Mouse (Mus musculus): ENCODE results near the gene Gga1. TPM values are rescaled to one million over a fixed set of nuclear protein-coding genes. Genes with fewer than 3 reads are reported as not detected.

Gga1 gene
- polyA plus RNA-seq, 1 experiment from 2014 or later, result 63.1 TPM

DNA sequence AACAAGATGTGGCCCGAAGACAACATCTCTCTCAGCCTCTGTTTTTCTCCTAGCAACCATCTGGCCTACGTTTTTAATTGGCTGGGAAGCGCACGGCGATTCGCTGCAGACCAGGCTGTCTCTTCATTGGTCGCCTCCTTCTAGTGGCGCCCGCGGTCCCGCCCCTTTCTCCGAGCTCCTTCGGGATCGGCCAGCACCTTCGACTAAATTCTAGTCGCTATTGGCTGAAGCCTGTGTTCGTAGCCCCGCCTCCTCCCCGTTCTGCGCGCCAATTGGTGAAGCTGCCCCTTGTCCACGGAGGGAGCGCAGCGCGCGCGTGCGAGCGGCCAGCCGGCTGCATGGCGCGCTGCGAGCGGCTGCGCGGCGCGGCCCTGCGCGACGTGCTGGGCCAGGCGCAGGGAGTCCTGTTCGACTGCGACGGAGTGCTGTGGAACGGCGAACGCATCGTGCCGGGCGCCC is 36.7 kb downstream of the Gga1 start, which contains the start of gene Pdxp:
Gene Pdxp (plus strand): TSS at position 288 of the 459 bp plus-strand sequence.
- H3K4me3 ChIP-seq (ENCODE audit: low read length), result peak within 1 kb of the TSS; percentile 70
- peaks cover 12% of the 10 kb centered on the region for H3K36me3 ChIP-seq (ENCODE audit: control insufficient read depth, insufficient read depth, low read length)
- ATAC-seq (ENCODE audit: low read depth), result peak; percentile 95
- peak within 1 kb of the TSS; percentile 70 for H3K27ac ChIP-seq (ENCODE audit: low read length)
- WGBS, result under 1% methylated on average over 50 of the region's 51 CpGs
- H3K27me3 ChIP-seq (ENCODE audit: control insufficient read depth, insufficient read depth, low read depth, low read length), result no peaks in the 10 kb centered on the region
- H3K9ac ChIP-seq (ENCODE audit: low read length), result peak within 1 kb of the TSS; percentile 77
- H3K4me1 ChIP-seq (replicated peaks; ENCODE audit: control insufficient read depth, insufficient read depth, low read length), result peaks cover 22% of the 10 kb centered on the region
- H3K4me2 ChIP-seq (ENCODE audit: low read depth, low read length), result peak within 1 kb of the TSS; percentile 100
- H3K9me3 ChIP-seq (ENCODE audit: control insufficient read depth, low read length), result no peaks in the 10 kb centered on the region

DNA sequence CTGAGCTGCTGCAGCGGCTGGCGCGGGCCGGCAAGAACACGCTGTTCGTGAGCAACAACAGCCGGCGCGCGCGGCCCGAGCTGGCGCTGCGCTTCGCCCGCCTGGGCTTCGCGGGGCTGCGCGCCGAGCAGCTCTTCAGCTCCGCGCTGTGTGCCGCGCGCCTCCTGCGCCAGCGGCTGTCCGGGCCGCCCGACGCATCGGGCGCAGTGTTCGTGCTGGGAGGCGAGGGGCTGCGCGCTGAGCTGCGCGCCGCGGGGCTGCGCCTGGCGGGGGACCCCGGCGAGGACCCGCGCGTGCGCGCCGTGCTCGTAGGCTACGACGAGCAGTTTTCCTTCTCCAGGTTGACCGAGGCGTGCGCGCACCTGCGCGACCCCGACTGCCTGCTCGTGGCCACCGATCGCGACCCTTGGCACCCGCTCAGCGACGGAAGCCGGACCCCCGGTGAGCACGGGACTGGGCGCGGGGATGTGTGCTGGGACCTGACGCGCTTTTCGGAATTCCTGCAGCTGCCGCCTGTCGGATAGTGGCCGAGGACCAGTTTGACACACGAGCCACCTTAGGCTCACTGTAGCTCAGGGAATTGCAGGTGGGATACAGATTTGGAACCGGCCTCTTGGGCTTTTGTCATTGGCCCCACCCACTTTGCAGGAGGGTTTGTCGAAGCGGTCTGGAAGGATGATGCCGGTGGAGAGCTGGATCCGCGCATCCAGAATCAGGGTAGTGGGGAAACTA is 37.3 kb downstream of the Gga1 start:
- H3K36me3 ChIP-seq (ENCODE audit: control insufficient read depth, insufficient read depth, low read length), result peaks cover 14% of the 10 kb centered on the region
- H3K4me3 ChIP-seq (ENCODE audit: low read length), result peak overlapping the region; percentile 70
- peaks cover 22% of the 10 kb centered on the region for H3K4me1 ChIP-seq (replicated peaks; ENCODE audit: control insufficient read depth, insufficient read depth, low read length)
- peak overlapping the region; percentile 70 for H3K27ac ChIP-seq (ENCODE audit: low read length)
- under 1% methylated on average over 87 of the region's 87 CpGs for WGBS
- peak; percentile 76 for ATAC-seq (ENCODE audit: low read depth)
- H3K4me2 ChIP-seq (ENCODE audit: low read depth, low read length), result peak overlapping the region; percentile 100
- no peaks in the 10 kb centered on the region for H3K9me3 ChIP-seq (ENCODE audit: control insufficient read depth, low read length)
- no peaks in the 10 kb centered on the region for H3K27me3 ChIP-seq (ENCODE audit: control insufficient read depth, insufficient read depth, low read depth, low read length)
- peak overlapping the region; percentile 77 for H3K9ac ChIP-seq (ENCODE audit: low read length)

DNA sequence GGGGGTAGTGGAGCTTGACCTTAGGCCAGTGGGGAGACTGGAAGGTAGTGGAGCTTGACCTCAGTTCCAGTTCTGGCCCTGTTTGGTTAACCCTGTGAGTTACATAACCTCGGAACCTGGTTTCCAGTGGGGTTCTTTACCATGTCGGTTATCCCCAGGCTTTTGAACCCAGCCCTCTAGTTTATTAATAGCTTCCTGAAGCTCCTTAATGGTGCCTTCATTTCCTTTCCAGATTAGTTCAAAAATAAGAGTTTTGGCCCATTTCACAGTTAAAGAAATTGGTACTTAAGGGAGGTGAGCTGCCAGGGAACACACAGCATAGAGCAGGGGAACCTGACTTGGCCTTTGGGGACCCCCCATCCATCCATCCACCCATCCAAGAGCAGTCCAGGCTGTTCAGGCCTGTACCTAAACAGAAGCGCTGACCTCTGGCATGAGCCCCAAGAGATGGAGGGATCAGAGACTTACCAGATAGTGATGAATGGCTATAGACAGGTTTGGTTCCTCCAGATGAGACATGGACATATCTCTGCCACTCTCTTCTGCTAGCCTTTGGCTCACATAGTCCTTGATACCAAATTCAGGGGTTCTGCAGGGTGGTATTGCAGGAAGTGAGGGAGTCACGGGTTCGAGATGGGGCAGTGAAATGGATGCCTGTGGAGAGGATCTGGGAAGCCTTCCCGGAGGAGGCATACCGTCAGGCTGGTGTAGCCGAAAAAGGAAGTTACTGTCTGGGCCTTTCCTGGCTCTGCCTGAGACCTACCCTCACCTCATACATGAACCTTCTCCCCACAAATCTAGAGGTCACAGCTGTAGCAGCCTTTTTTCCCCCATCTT is 38.1 kb downstream of the Gga1 start:
- Histone ChIP-seq H3K9ac (ENCODE audit: low read length) (peak overlapping the region; percentile 77), H3K4me2 (ENCODE audit: low read depth, low read length) (peak overlapping the region; percentile 100), H3K4me3 (ENCODE audit: low read length) (peak overlapping the region; percentile 70), H3K27ac (ENCODE audit: low read length) (no peak overlapping the region), H3K4me1 (replicated peaks; ENCODE audit: control insufficient read depth, insufficient read depth, low read length) (peaks cover 22% of the 10 kb centered on the region), H3K9me3 (ENCODE audit: control insufficient read depth, low read length) (no peaks in the 10 kb centered on the region), H3K36me3 (ENCODE audit: control insufficient read depth, insufficient read depth, low read length) (peaks cover 13% of the 10 kb centered on the region), H3K27me3 (ENCODE audit: control insufficient read depth, insufficient read depth, low read depth, low read length) (no peaks in the 10 kb centered on the region)
- 45% methylated on average over 8 of the region's 8 CpGs for WGBS
- ATAC-seq (ENCODE audit: low read depth), result no peak

DNA sequence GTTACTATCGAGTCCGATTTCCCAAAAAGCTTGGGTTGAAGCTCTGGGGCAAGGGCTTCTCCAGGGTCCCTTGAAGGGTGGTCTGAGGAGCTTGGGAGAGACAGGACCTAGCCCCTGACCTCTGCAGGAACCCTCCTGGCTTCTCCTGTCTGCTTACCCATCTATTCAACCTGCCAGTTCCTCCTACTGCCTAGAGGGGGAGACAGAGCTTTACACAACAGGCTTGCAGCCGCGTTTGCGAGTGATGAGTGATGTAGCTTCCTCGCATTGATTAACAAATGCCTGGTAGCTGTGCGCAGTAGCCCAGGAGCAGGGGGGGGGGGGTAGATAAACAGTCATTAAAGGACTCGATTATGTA is 38.6 kb downstream of the Gga1 start:
- H3K36me3 ChIP-seq (ENCODE audit: control insufficient read depth, insufficient read depth, low read length), result peaks cover 12% of the 10 kb centered on the region
- H3K4me3 ChIP-seq (ENCODE audit: low read length), result no peak overlapping the region
- H3K9me3 ChIP-seq (ENCODE audit: control insufficient read depth, low read length), result no peaks in the 10 kb centered on the region
- ATAC-seq (ENCODE audit: low read depth), result peak; percentile 9; the same call in 1 of the 2 replicates
- H3K27ac ChIP-seq (ENCODE audit: low read length), result no peak overlapping the region
- peak overlapping the region; percentile 42; the same call in 1 of the 2 replicates for H3K9ac ChIP-seq (ENCODE audit: low read length)
- 7% methylated on average over 8 of the region's 8 CpGs for WGBS
- no peaks in the 10 kb centered on the region for H3K27me3 ChIP-seq (ENCODE audit: control insufficient read depth, insufficient read depth, low read depth, low read length)
- H3K4me2 ChIP-seq (ENCODE audit: low read depth, low read length), result peak overlapping the region; percentile 100; the same call in 1 of the 2 replicates
- peaks cover 22% of the 10 kb centered on the region for H3K4me1 ChIP-seq (replicated peaks; ENCODE audit: control insufficient read depth, insufficient read depth, low read length)

DNA sequence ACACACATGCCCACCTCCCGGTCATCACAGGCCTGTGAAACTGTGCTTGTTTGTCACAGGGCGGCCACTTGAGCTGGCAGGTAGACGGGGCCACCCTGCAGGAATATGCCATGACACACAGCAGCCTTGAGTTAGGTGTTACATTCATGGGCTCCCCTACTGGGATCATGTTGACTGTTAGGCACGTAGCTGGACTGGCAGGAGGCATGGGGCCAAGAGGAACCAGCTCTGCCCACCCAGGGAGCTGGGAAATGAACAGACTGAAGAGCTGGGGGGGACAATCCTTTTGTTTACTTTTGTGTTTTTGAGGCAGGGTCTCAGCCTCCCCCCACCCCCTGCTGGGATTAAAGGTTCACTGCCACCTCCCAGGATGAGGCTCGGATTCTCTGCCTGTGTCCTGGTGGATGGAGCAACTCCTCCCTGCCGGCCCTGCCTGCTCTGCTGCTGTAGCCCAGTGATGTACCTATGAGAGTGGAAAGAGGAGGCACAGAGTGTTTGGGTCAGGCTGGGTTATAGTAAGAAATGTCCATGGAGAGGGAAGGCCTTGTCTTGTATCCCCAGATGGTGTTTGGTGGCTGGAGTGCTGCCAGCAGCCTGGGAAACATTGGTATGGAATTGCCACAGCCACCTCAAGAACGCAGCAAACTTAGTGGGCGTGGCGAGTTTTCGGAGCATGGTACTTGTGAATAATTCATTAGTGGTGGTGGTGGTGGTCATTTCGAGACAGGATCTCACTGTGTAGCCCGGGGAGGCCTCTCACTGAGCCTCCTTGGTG is 39.2 kb downstream of the Gga1 start:
- Histone ChIP-seq H3K4me3 (ENCODE audit: low read length) (no peak overlapping the region), H3K36me3 (ENCODE audit: control insufficient read depth, insufficient read depth, low read length) (peaks cover 12% of the 10 kb centered on the region), H3K9me3 (ENCODE audit: control insufficient read depth, low read length) (no peaks in the 10 kb centered on the region), H3K9ac (ENCODE audit: low read length) (peak overlapping the region; percentile 42; the same call in 1 of the 2 replicates), H3K4me2 (ENCODE audit: low read depth, low read length) (peak overlapping the region; percentile 29; the same call in 1 of the 2 replicates), H3K27me3 (ENCODE audit: control insufficient read depth, insufficient read depth, low read depth, low read length) (no peaks in the 10 kb centered on the region), H3K27ac (ENCODE audit: low read length) (no peak overlapping the region), H3K4me1 (replicated peaks; ENCODE audit: control insufficient read depth, insufficient read depth, low read length) (peaks cover 22% of the 10 kb centered on the region)
- 56% methylated on average over 12 of the region's 12 CpGs for WGBS
- no peak for ATAC-seq (ENCODE audit: low read depth)

DNA sequence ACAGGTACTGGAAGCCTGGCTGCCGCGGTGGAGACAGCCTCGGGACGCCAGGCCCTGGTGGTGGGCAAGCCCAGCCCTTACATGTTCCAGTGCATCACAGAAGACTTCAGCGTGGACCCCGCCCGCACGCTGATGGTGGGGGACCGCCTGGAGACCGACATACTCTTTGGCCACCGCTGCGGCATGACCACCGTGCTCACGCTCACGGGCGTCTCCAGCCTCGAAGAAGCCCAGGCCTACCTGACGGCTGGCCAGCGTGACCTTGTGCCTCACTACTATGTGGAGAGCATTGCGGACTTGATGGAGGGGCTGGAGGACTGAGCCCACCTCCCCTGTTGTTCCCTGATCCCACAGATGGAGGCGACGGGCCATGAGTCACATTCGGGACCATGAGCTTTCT is 41.1 kb downstream of the Gga1 start:
- H3K9ac ChIP-seq (ENCODE audit: low read length), result no peak overlapping the region
- H3K27ac ChIP-seq (ENCODE audit: low read length), result no peak overlapping the region
- no peak overlapping the region for H3K4me3 ChIP-seq (ENCODE audit: low read length)
- 93% methylated on average over 23 of the region's 23 CpGs for WGBS
- peaks cover 12% of the 10 kb centered on the region for H3K36me3 ChIP-seq (ENCODE audit: control insufficient read depth, insufficient read depth, low read length)
- peaks cover 22% of the 10 kb centered on the region for H3K4me1 ChIP-seq (replicated peaks; ENCODE audit: control insufficient read depth, insufficient read depth, low read length)
- no peak for ATAC-seq (ENCODE audit: low read depth)
- H3K4me2 ChIP-seq (ENCODE audit: low read depth, low read length), result no peak overlapping the region
- H3K27me3 ChIP-seq (ENCODE audit: control insufficient read depth, insufficient read depth, low read depth, low read length), result no peaks in the 10 kb centered on the region
- H3K9me3 ChIP-seq (ENCODE audit: control insufficient read depth, low read length), result no peaks in the 10 kb centered on the region

DNA sequence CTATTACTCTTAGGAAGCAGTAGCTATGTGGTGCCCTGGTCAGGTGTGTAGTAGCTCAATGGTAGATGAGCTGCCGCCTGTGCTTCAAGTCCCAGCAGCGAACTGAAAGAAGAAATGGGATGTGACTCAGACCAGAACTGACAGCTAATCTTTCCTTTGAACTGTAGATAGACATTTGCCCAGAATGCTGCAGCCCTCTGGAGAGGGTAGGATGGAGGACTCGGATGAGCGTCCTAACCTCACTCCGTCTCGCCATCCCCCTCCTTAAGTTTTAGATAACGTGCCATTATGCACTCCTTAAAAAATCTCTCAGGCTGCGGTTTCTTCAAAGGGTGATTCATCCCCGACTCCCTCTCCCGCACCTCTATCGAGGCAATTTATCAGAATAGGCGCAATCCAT is 42.9 kb downstream of the Gga1 start:
- no peaks in the 10 kb centered on the region for H3K27me3 ChIP-seq (ENCODE audit: control insufficient read depth, insufficient read depth, low read depth, low read length)
- no peak overlapping the region for H3K27ac ChIP-seq (ENCODE audit: low read length)
- no peak overlapping the region; the same call in 1 of the 2 replicates for H3K9ac ChIP-seq (ENCODE audit: low read length)
- 56% methylated on average over 12 of the region's 12 CpGs for WGBS
- no peak overlapping the region for H3K4me3 ChIP-seq (ENCODE audit: low read length)
- peaks cover 12% of the 10 kb centered on the region for H3K36me3 ChIP-seq (ENCODE audit: control insufficient read depth, insufficient read depth, low read length)
- H3K4me1 ChIP-seq (replicated peaks; ENCODE audit: control insufficient read depth, insufficient read depth, low read length), result peaks cover 16% of the 10 kb centered on the region
- no peak overlapping the region for H3K4me2 ChIP-seq (ENCODE audit: low read depth, low read length)
- no peak for ATAC-seq (ENCODE audit: low read depth)
- no peaks in the 10 kb centered on the region for H3K9me3 ChIP-seq (ENCODE audit: control insufficient read depth, low read length)

DNA sequence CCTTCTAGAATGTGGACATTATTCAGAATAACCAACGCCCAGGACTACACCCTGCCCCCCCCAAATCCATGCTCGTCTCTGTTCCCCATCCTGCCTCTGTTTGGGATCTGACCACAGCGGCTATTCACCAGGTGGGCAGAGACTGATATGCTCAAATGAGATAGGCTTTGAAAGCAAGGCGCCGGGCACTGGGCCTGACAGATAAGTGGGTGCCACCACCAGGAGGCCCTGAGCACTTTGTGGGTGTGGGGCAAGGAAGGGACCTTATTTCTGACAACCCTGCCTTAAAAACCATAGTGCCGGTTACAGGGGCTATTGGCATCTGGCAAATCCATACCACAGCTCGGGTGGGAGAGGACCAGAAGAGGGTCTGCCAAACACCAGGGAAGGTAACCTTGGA is 45.7 kb downstream of the Gga1 start:
- peaks cover 10% of the 10 kb centered on the region for H3K36me3 ChIP-seq (ENCODE audit: control insufficient read depth, insufficient read depth, low read length)
- no peak overlapping the region for H3K27ac ChIP-seq (ENCODE audit: low read length)
- H3K4me2 ChIP-seq (ENCODE audit: low read depth, low read length), result no peak overlapping the region
- 78% methylated on average over 7 of the region's 7 CpGs for WGBS
- no peak for ATAC-seq (ENCODE audit: low read depth)
- no peaks in the 10 kb centered on the region for H3K27me3 ChIP-seq (ENCODE audit: control insufficient read depth, insufficient read depth, low read depth, low read length)
- no peak overlapping the region for H3K4me3 ChIP-seq (ENCODE audit: low read length)
- peaks cover 28% of the 10 kb centered on the region for H3K4me1 ChIP-seq (replicated peaks; ENCODE audit: control insufficient read depth, insufficient read depth, low read length)
- H3K9me3 ChIP-seq (ENCODE audit: control insufficient read depth, low read length), result no peaks in the 10 kb centered on the region
- H3K9ac ChIP-seq (ENCODE audit: low read length), result no peak overlapping the region
